Mouse (Mus musculus) forebrain, embryonic 11.5 days (tissue): Measurements from ENCODE around the gene Acp2. TPM values are rescaled to one million over a fixed set of nuclear protein-coding genes. Genes with fewer than 3 reads are reported as not detected.
A peak's percentile ranks its signal among the peaks of the same experiment; 100 is the strongest.
"Not testable (repeated sequence)": the region's sequence is repeated elsewhere in the genome, so short reads cannot be mapped to it uniquely, and the experiment has no call there.

Source experiments
- ATAC-seq: fragments of 200-750 bp; cut with Nextera tagmentation; replicated peaks from 2 replicates; pipeline ENCODE4 v1.8.0; 2017; ENCODE audit warnings: moderate TSS enrichment; ENCODE audit not compliant: low FRiP score
- DNase-seq: peaks from one replicate; pipeline ENCODE4 v3.0.0-alpha.2; 2017; ENCODE audit warnings: low spot score
- H3K27ac ChIP-seq: fragments of 300-500 bp; sonication (generic); 2 replicates; pipeline ENCODE4 v1.5.1; 2014; ENCODE audit warnings: low read depth, low read length
- H3K27me3 ChIP-seq: fragments of 300-500 bp; sonication (generic); 2 replicates; pipeline ENCODE4 v1.6.1; 2014; ENCODE audit warnings: mild to moderate bottlenecking, low read length, mixed read lengths; ENCODE audit not compliant: control insufficient read depth, insufficient read depth
- H3K36me3 ChIP-seq: fragments of 300-500 bp; sonication (generic); 2 replicates; pipeline ENCODE4 v1.6.1; 2014; ENCODE audit warnings: mild to moderate bottlenecking, low read length, moderate library complexity, mixed read lengths; ENCODE audit not compliant: control insufficient read depth, insufficient read depth
- H3K4me1 ChIP-seq: fragments of 300-500 bp; sonication (generic); replicated peaks from 2 replicates; pipeline ENCODE4 v1.6.1; 2014; ENCODE audit warnings: low read length, mixed read lengths; ENCODE audit not compliant: control insufficient read depth, insufficient read depth
- H3K4me2 ChIP-seq: fragments of 300-500 bp; sonication (generic); 2 replicates; pipeline ENCODE4 v1.6.1; 2014; ENCODE audit warnings: low read depth, mild to moderate bottlenecking, low read length, moderate library complexity, mixed read lengths; ENCODE audit not compliant: severe bottlenecking
- H3K4me3 ChIP-seq: fragments of 300-500 bp; sonication (generic); 2 replicates; pipeline ENCODE4 v1.5.1; 2014; ENCODE audit warnings: low read depth, low read length
- H3K9ac ChIP-seq: fragments of 300-500 bp; sonication (generic); 2 replicates; pipeline ENCODE4 v1.6.1; 2014; ENCODE audit warnings: low read length
- H3K9me3 ChIP-seq: fragments of 300-500 bp; sonication (generic); 2 replicates; pipeline ENCODE4 v1.6.1; 2016; ENCODE audit warnings: low read length, mixed read lengths; ENCODE audit not compliant: control insufficient read depth
- WGBS: fragments of 180-500 bp; shearing (Covaris S2); extraction: QIAGEN DNeasy Blood & Tissue Kit; methylation state at CpG from one replicate; pipeline ENCODE4 v1.1.7; 2014; 5-methylcytosine and 5-hydroxymethylcytosine counted together
- polyA plus RNA-seq: library from polyadenylated mRNA; unstranded; fragments of >200 nt; fragmentation: Nextera tagmentation; extraction: Ambion mirVana; gene quantifications from 2 replicates; pipeline ENCODE4 v1.2.1, GENCODE M21; 2014

Acp2 gene
- polyA plus RNA-seq, 1 experiment from 2014 or later = 28.7 TPM

- H3K4me1 ChIP-seq, DNase-seq, H3K36me3 ChIP-seq, H3K27me3 ChIP-seq, H3K9me3 ChIP-seq: not testable (repeated sequence)
- Histone ChIP-seq H3K4me2 (peak overlapping the region; percentile 77), H3K9ac (peak overlapping the region; percentile 73; the same call in 1 of the 2 replicates), H3K4me3 (peak overlapping the region; percentile 51), H3K27ac (peak overlapping the region; percentile 85; the same call in 1 of the 2 replicates)
- WGBS = 28% methylated on average over 4 of the region's 4 CpGs
- ATAC-seq = peak; percentile 13; the same call in 1 of the 2 replicates
Observed at GRCm38 (mm10) chr2:91237511-91238080, 34.9 kb downstream of the Acp2 start.

- H3K4me1 ChIP-seq = 0 out of 2 replicates have a peak, but pooled peaks cover 1% of the 10 kb centered on the region
- no peaks in the 10 kb centered on the region for H3K36me3 ChIP-seq
- H3K4me3 ChIP-seq = no peak overlapping the region
- no peak overlapping the region for H3K4me2 ChIP-seq
- 82% methylated on average over 5 of the region's 5 CpGs for WGBS
- ATAC-seq (no peak), DNase-seq (no peak)
- no peak overlapping the region for H3K27ac ChIP-seq
- no peaks in the 10 kb centered on the region for H3K9me3 ChIP-seq
- no peaks in the 10 kb centered on the region for H3K27me3 ChIP-seq
- no peak overlapping the region for H3K9ac ChIP-seq
Observed at GRCm38 (mm10) chr2:91242547-91242946, 39.9 kb downstream of the Acp2 start.

GRCm38 (mm10) chr2:91243416-91243815 lies 40.7 kb downstream of the Acp2 start:
- no peaks in the 10 kb centered on the region for H3K36me3 ChIP-seq
- H3K4me3 ChIP-seq = no peak overlapping the region
- H3K9me3 ChIP-seq = no peaks in the 10 kb centered on the region
- H3K4me2 ChIP-seq = no peak overlapping the region
- WGBS = 62% methylated on average over 3 of the region's 3 CpGs
- H3K27ac ChIP-seq = no peak overlapping the region
- H3K9ac ChIP-seq = no peak overlapping the region
- H3K4me1 ChIP-seq = no peaks in the 10 kb centered on the region
- ATAC-seq = no peak
- H3K27me3 ChIP-seq = no peaks in the 10 kb centered on the region
- DNase-seq = no peak

GRCm38 (mm10) chr2:91244557-91245228 lies 42.0 kb downstream of the Acp2 start:
- DNase-seq = no peak
- Histone ChIP-seq H3K9me3 (no peaks in the 10 kb centered on the region), H3K36me3 (no peaks in the 10 kb centered on the region), H3K27me3 (no peaks in the 10 kb centered on the region), H3K9ac (no peak overlapping the region), H3K27ac (no peak overlapping the region), H3K4me2 (no peak overlapping the region), H3K4me3 (no peak overlapping the region), H3K4me1 (no peaks in the 10 kb centered on the region)
- no peak for ATAC-seq
- WGBS = 86% methylated on average over 5 of the region's 5 CpGs

GRCm38 (mm10) chr2:91248366-91248765 lies 45.7 kb downstream of the Acp2 start:
- H3K36me3 ChIP-seq = no peaks in the 10 kb centered on the region
- no peak overlapping the region for H3K4me2 ChIP-seq
- H3K4me3 ChIP-seq = no peak overlapping the region
- no peak for ATAC-seq
- no peaks in the 10 kb centered on the region for H3K9me3 ChIP-seq
- no peak overlapping the region for H3K9ac ChIP-seq
- H3K27me3 ChIP-seq = no peaks in the 10 kb centered on the region
- H3K4me1 ChIP-seq = no peaks in the 10 kb centered on the region
- DNase-seq = no peak
- H3K27ac ChIP-seq = no peak overlapping the region
- WGBS = 93% methylated on average over 4 of the region's 4 CpGs

- WGBS = 82% methylated on average over 4 of the region's 4 CpGs
Observed at GRCm38 (mm10) chr2:91252001-91252400, 49.3 kb downstream of the Acp2 start.

GRCm38 (mm10) chr2:91252512-91252911 lies 49.8 kb downstream of the Acp2 start:
- 63% methylated on average over 4 of the region's 4 CpGs for WGBS
- DNase-seq = no peak

More at GRCm38 (mm10) chr2:91252001-91252400, 49.3 kb downstream of the Acp2 start:
- no peaks in the 10 kb centered on the region for H3K9me3 ChIP-seq
- H3K4me1 ChIP-seq = peaks cover 9% of the 10 kb centered on the region
- H3K36me3 ChIP-seq = no peaks in the 10 kb centered on the region
- no peak for ATAC-seq
- peaks cover 7% of the 10 kb centered on the region for H3K27me3 ChIP-seq
- no peak overlapping the region for H3K4me2 ChIP-seq
- no peak overlapping the region for H3K27ac ChIP-seq
- no peak for DNase-seq
- no peak overlapping the region for H3K4me3 ChIP-seq
- H3K9ac ChIP-seq = no peak overlapping the region

GRCm38 (mm10) chr2:91254725-91255380 lies 52.2 kb downstream of the Acp2 start:
- Histone ChIP-seq H3K4me1 (peaks cover 14% of the 10 kb centered on the region), H3K36me3 (no peaks in the 10 kb centered on the region), H3K9ac (no peak overlapping the region), H3K9me3 (no peaks in the 10 kb centered on the region), H3K4me2 (no peak overlapping the region), H3K27me3 (peaks cover 7% of the 10 kb centered on the region), H3K4me3 (no peak overlapping the region), H3K27ac (no peak overlapping the region)
- DNase-seq = no peak
- ATAC-seq = no peak
- WGBS = 25% methylated on average over 8 of the region's 8 CpGs

More at GRCm38 (mm10) chr2:91252512-91252911, 49.8 kb downstream of the Acp2 start:
- no peaks in the 10 kb centered on the region for H3K36me3 ChIP-seq
- no peaks in the 10 kb centered on the region for H3K9me3 ChIP-seq
- no peak for ATAC-seq
- no peak overlapping the region for H3K27ac ChIP-seq
- no peak overlapping the region for H3K9ac ChIP-seq
- peaks cover 10% of the 10 kb centered on the region for H3K4me1 ChIP-seq
- no peak overlapping the region for H3K4me3 ChIP-seq
- no peak overlapping the region for H3K4me2 ChIP-seq
- peaks cover 7% of the 10 kb centered on the region for H3K27me3 ChIP-seq
